9 mouse cellular contexts compared by ENCODE assay signal in the genomic region with DNA sequence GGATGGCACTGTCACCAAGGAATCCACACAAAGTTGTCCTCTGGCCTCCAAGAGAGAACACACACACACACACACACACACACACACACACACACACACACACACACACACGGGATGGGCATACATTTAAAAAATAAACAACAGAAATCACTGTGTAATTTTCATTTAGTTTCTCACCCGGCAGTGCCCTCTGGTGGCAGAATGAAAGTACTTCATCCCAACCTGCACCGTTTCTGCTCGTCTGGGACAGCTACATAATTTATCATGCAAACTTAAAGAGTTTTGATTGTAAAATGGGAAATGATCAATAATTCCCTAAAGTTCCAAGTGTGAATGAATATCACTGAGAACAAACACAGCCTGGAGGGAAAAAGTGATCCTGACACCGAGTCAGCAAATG.
DNase-seq lines count a peak whose midpoint lies in the region; ATAC-seq and TF ChIP-seq lines count a peak whose summit lies in the region.
"Had no signal": no experiment of that assay in that cellular context is flagged by ENCODE, and none has a peak within 500 bp of the region (broad histone marks: within the 10 kb centered on the region; RNA-seq: fewer than 3 reads in every experiment).

No protein-coding gene starts in this region.

- DNase-seq in cerebellum, adult 11 months: peak; percentile 41
- DNase-seq in left cerebral cortex, adult 18-20 months (ENCODE audit: low spot score in 2 of 2): peak; percentile 49 to 66
- no peak for DNase-seq in left cerebral cortex, adult 11 months (ENCODE audit: low spot score)
- DNase-seq in adrenal gland, postnatal 10 days: peak; percentile 66
- DNase-seq in forelimb bud, embryonic 11.5 days (ENCODE audit: low read depth, low spot score): peak; percentile 44
- DNase-seq in lung, adult 2 months: no peak
- peak; percentile 61 for DNase-seq in splenic B cell, adult 2 months (ENCODE audit: low read depth, low spot score)

- TF ChIP-seq CTCF in lung, adult 2 months (IDR thresholded peaks at IDR 0.05; ENCODE audit: insufficient read depth, low read length): peak; percentile 73

- H3K4me3 ChIP-seq in lung, adult 2 months (replicated peaks; ENCODE audit: extremely low read depth, low read depth, low read length): no peak overlapping the region
- H3K4me3 ChIP-seq: heart, embryonic 15.5 days had no signal

- H3K36me3 ChIP-seq in splenic B cell, adult 2 months (ENCODE audit: control insufficient read depth, insufficient read depth, low read length, poor library complexity, severe bottlenecking): no peaks in the 10 kb centered on the region
- H3K36me3 ChIP-seq: heart, embryonic 15.5 days had no signal

- no peak for ATAC-seq in cerebellum, adult (ENCODE audit: insufficient number of reproducible peaks, low FRiP score, low TSS enrichment)

- no peaks in the 10 kb centered on the region for H3K27me3 ChIP-seq in splenic B cell, adult 2 months (ENCODE audit: control insufficient read depth, insufficient read depth, low read length, poor library complexity, severe bottlenecking)
- H3K27me3 ChIP-seq: heart, embryonic 15.5 days had no signal

- H3K4me1 ChIP-seq in lung, adult 2 months (ENCODE audit: control insufficient read depth, insufficient read depth, low read length): no peaks in the 10 kb centered on the region; the same call in 1 of the 2 replicates
- H3K4me1 ChIP-seq: heart, embryonic 15.5 days had no signal

- WGBS in lung, adult 2 months: 10% methylated on average over 5 of the region's 5 CpGs

- no peak for TF ChIP-seq POLR2A in lung, adult 2 months (IDR thresholded peaks at IDR 0.05; ENCODE audit: borderline replicate concordance, extremely low read depth, low read depth, low read length)

Comparison
In these comparisons a context has a peak if more than half of its experiments do, and no peak if none do; other contexts are left out.
1. DNase-seq: peak in cerebellum, adult 11 months (single experiment), left cerebral cortex, adult 18-20 months (2 of 2), adrenal gland, postnatal 10 days (single experiment), forelimb bud, embryonic 11.5 days (single experiment) and splenic B cell, adult 2 months (single experiment); none in left cerebral cortex, adult 11 months (single experiment) and lung, adult 2 months (single experiment).